Mouse (Mus musculus): ENCODE measurements at regions not wholly inside any gene's neighbourhood (a gene's known extent, or its start where the extent isn't known, plus 50 kb on each side); places are given as distances from the start of the nearest gene placed in this dataset.
"Not testable (repeated sequence)": the region's sequence is repeated elsewhere in the genome, so short reads cannot be mapped to it uniquely, and the experiment has no call there.

DNA sequence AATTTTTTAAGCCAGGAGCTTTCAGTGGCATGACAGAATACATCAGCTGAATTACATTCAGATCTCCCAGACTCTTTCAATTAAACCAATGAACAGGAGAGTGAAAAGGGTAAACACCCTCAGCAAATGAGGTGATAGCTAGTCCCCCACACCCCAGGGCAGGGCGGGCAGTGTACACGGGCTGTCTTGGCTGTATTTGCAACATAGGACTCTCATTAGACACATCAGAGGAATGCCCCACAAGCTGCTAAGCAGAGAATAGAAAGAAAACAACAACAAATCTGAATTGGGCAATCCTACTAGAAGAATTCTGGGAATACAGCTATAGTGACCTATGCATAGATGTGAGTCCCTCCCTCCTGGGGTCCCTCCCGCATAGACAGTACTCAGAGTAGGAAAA, 131.8 kb upstream of the Zfp637 start:
- Histone ChIP-seq H3K4me2 (ENCODE audit: low read depth, low read length) (no peak overlapping the region), H3K27me3 (ENCODE audit: control insufficient read depth, insufficient read depth, low read length) (no peaks in the 10 kb centered on the region), H3K27ac (ENCODE audit: low read length) (no peak overlapping the region), H3K36me3 (ENCODE audit: control insufficient read depth, insufficient read depth) (no peaks in the 10 kb centered on the region), H3K4me1 (ENCODE audit: control insufficient read depth, insufficient read depth, low read length) (no peaks in the 10 kb centered on the region), H3K9me3 (replicated peaks; ENCODE audit: control insufficient read depth, low read length) (no peaks in the 10 kb centered on the region), H3K4me3 (ENCODE audit: low read length) (no peak overlapping the region), H3K9ac (ENCODE audit: low read length) (no peak overlapping the region)
- no peak for ATAC-seq (replicated peaks; ENCODE audit: extremely low read depth, insufficient read depth, low FRiP score)
- WGBS = 76% methylated on average over 3 of the region's 3 CpGs

DNA sequence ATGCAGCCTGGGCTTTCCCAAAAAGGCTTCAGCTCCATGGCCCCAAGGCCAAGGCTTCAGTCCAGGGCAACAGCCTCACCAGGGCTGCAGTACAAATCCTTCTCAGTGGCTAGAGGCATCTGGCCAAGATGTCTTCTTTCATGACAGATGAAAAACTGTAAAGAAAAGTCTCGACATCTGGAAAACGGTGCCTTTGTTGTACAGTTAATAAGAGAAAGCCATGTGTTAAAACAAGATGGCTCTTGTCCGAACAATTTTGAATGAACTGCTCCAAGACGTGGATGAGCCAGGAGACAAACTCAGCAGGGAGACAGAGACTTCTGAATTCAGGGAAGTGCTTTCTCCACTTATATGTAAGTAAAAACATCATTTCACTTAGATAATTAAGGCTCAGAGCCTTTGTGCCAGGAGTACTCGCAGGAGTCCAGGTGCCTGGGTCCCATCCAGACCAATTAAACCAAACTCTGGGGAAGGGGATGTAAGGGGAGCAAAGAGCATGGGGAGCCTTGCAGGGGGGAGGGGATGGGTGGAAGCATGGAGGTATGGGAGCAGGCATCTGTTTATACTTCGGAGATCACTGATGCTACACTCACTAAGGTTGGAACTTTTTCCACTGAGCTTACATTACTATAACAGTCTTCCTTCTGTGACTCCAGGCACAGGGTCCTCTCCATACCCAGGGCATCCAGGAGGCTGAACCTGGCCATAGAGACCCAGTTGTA, 125.8 kb upstream of the Zfp637 start:
- 82% methylated on average over 6 of the region's 6 CpGs for WGBS
- no peak overlapping the region for H3K9ac ChIP-seq (ENCODE audit: low read length)
- H3K27me3 ChIP-seq (ENCODE audit: control insufficient read depth, insufficient read depth, low read length) = no peaks in the 10 kb centered on the region
- ATAC-seq (replicated peaks; ENCODE audit: extremely low read depth, insufficient read depth, low FRiP score) = no peak
- no peak overlapping the region for H3K4me2 ChIP-seq (ENCODE audit: low read depth, low read length)
- no peak overlapping the region for H3K4me3 ChIP-seq (ENCODE audit: low read length)
- H3K36me3 ChIP-seq (ENCODE audit: control insufficient read depth, insufficient read depth) = no peaks in the 10 kb centered on the region
- no peaks in the 10 kb centered on the region for H3K9me3 ChIP-seq (replicated peaks; ENCODE audit: control insufficient read depth, low read length)
- H3K27ac ChIP-seq (ENCODE audit: low read length) = no peak overlapping the region
- no peaks in the 10 kb centered on the region for H3K4me1 ChIP-seq (ENCODE audit: control insufficient read depth, insufficient read depth, low read length)

DNA sequence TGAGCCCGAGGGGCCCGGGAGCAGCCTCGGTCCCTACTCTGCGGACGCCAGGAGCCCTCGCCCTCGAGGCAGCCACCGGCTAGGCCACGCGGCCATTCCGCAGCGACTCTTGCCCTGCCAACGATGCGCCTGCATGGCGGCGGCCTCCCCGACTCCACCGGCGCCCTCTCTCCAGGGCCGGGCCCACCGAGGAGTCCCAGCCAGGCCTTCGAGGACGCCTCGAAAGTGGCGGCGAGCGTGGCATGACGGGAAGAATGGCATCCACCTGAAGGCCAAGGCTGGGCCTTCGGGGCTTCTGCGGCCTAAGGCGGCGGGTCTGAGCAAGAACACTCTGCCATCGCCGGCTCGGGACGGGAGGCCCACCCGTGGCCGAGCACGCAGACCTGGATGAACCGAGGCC, 124.6 kb upstream of the Zfp637 start:
- not testable (repeated sequence) for ATAC-seq (replicated peaks; ENCODE audit: extremely low read depth, insufficient read depth, low FRiP score); H3K4me3 ChIP-seq (ENCODE audit: low read length); H3K4me1 ChIP-seq (ENCODE audit: control insufficient read depth, insufficient read depth, low read length); H3K4me2 ChIP-seq (ENCODE audit: low read depth, low read length); H3K36me3 ChIP-seq (ENCODE audit: control insufficient read depth, insufficient read depth); H3K9me3 ChIP-seq (replicated peaks; ENCODE audit: control insufficient read depth, low read length); H3K9ac ChIP-seq (ENCODE audit: low read length); H3K27me3 ChIP-seq (ENCODE audit: control insufficient read depth, insufficient read depth, low read length); H3K27ac ChIP-seq (ENCODE audit: low read length)
- whole genome bisulfite sequencing = 72% methylated on average over 7 of the region's 40 CpGs

DNA sequence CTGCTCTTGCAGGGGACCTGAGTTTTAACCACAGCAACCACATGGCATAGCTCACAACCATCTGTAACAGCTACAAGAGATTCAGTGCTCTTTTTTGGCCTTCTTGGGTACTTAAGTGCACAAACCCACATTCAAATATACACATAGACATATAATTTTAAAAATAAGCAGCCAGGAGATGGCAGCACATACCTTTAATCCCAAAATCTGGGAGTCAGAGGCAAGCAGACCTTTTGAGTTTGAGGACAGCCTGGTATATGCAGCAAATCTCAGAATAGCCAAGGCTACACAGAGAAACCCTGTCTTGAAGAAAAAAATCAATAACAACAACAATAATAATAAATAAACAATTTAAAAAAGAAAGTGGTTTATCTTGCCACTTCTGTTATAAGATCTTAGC, 88.6 kb upstream of the Zfp637 start:
- not testable (repeated sequence) for H3K36me3 ChIP-seq (ENCODE audit: control insufficient read depth, insufficient read depth); H3K9ac ChIP-seq (ENCODE audit: low read length); H3K4me3 ChIP-seq (ENCODE audit: low read length); H3K27ac ChIP-seq (ENCODE audit: low read length); H3K4me1 ChIP-seq (ENCODE audit: control insufficient read depth, insufficient read depth, low read length); ATAC-seq (replicated peaks; ENCODE audit: extremely low read depth, insufficient read depth, low FRiP score); H3K9me3 ChIP-seq (replicated peaks; ENCODE audit: control insufficient read depth, low read length); H3K27me3 ChIP-seq (ENCODE audit: control insufficient read depth, insufficient read depth, low read length); H3K4me2 ChIP-seq (ENCODE audit: low read depth, low read length)

DNA sequence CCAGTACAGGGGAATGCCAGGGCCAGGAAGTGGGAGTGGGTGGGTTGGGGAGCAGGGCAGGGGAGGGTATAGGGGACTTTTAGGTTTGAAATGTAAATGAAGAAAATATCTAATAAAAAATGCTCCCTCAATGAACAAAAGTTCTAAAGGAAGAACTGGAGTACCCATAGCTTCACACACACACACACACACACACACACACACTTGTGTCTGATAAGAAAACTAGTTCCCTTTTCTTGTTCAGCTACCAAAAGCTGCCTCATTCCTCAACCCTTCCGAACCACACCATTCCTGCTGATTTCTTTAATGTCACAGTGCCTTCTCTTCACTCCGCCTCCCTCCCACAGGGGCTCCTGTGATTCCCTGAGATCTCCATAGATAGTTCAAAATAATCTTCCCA, 85.3 kb upstream of the Zfp637 start:
- H3K36me3 ChIP-seq (ENCODE audit: control insufficient read depth, insufficient read depth); H3K9me3 ChIP-seq (replicated peaks; ENCODE audit: control insufficient read depth, low read length); ATAC-seq (replicated peaks; ENCODE audit: extremely low read depth, insufficient read depth, low FRiP score); H3K27me3 ChIP-seq (ENCODE audit: control insufficient read depth, insufficient read depth, low read length); H3K4me3 ChIP-seq (ENCODE audit: low read length); H3K4me2 ChIP-seq (ENCODE audit: low read depth, low read length); H3K4me1 ChIP-seq (ENCODE audit: control insufficient read depth, insufficient read depth, low read length); H3K27ac ChIP-seq (ENCODE audit: low read length); H3K9ac ChIP-seq (ENCODE audit: low read length): not testable (repeated sequence)
- WGBS = 79% methylated on average over 2 of the region's 2 CpGs

DNA sequence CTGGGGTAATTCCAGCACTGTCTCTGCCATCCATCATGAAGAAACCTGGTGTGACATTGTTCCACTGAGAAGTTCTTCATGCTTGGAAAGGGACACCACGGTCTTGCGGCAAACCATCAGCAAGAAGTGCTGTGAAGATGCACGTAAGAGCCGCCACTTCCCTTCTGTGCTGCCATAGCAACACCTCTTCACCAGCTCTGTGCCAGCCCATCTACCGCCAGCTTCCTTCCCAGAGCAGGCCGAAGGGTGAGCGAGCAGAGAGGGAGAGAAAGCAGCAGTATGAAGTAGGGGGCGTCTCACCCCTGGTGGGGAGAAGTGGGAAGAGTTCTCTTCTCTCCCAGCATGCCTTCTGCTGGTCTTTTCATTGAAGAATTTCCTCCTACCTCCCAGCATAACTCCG, 84.8 kb upstream of the Zfp637 start:
- H3K36me3 ChIP-seq (ENCODE audit: control insufficient read depth, insufficient read depth) = no peaks in the 10 kb centered on the region
- no peaks in the 10 kb centered on the region for H3K27me3 ChIP-seq (ENCODE audit: control insufficient read depth, insufficient read depth, low read length)
- no peak overlapping the region for H3K9ac ChIP-seq (ENCODE audit: low read length)
- H3K27ac ChIP-seq (ENCODE audit: low read length) = no peak overlapping the region
- ATAC-seq (replicated peaks; ENCODE audit: extremely low read depth, insufficient read depth, low FRiP score) = no peak
- H3K4me1 ChIP-seq (ENCODE audit: control insufficient read depth, insufficient read depth, low read length) = no peaks in the 10 kb centered on the region
- no peaks in the 10 kb centered on the region for H3K9me3 ChIP-seq (replicated peaks; ENCODE audit: control insufficient read depth, low read length)
- H3K4me3 ChIP-seq (ENCODE audit: low read length) = no peak overlapping the region
- 67% methylated on average over 9 of the region's 9 CpGs for WGBS
- H3K4me2 ChIP-seq (ENCODE audit: low read depth, low read length) = no peak overlapping the region

DNA sequence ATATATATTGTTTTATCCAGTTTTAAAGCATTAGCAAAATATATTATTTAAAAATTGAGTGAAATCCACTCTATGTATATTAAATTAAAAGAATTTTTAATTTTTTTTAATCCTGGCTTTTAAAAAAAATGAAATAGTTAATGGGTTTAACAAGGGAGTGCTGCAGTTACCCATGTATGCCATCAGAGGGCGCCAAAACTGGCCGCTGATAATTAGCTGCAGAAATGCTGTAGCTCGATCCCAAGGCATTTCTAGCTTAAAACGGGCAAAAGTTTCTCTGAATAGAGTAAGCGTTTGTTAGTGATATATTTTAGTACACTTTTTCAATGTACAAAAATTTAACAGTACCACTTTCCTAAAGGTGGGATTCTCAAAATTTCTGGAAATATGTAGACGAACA, 82.5 kb upstream of the Zfp637 start:
- not testable (repeated sequence) for H3K4me1 ChIP-seq (ENCODE audit: control insufficient read depth, insufficient read depth, low read length); H3K9ac ChIP-seq (ENCODE audit: low read length); H3K4me3 ChIP-seq (ENCODE audit: low read length); ATAC-seq (replicated peaks; ENCODE audit: extremely low read depth, insufficient read depth, low FRiP score); H3K9me3 ChIP-seq (replicated peaks; ENCODE audit: control insufficient read depth, low read length); H3K4me2 ChIP-seq (ENCODE audit: low read depth, low read length); H3K36me3 ChIP-seq (ENCODE audit: control insufficient read depth, insufficient read depth); H3K27ac ChIP-seq (ENCODE audit: low read length); H3K27me3 ChIP-seq (ENCODE audit: control insufficient read depth, insufficient read depth, low read length)
- WGBS = 14% methylated on average over 6 of the region's 6 CpGs

DNA sequence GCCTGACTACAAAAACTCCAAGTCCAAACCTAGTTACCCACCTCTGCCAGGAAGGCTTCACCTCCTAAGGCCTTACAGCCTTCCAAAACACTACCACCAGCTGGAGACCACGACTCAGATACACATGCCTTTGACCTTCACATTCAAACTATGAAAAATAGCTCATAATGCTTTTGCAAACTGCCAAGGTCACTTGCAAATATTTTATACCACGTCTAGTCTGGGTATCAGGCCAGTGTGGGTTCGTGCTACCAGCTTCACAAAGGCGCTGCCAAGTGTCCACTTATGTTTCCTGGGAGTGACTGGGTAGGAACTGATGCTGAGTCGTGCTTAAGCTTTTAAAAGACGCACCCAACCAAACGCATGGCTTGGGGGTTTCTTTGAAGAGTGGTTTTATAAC, 69.5 kb upstream of the Zfp637 start:
- 57% methylated on average over 7 of the region's 7 CpGs for WGBS
- Histone ChIP-seq H3K9me3 (replicated peaks; ENCODE audit: control insufficient read depth, low read length) (no peaks in the 10 kb centered on the region), H3K27ac (ENCODE audit: low read length) (no peak overlapping the region), H3K9ac (ENCODE audit: low read length) (no peak overlapping the region), H3K4me1 (ENCODE audit: control insufficient read depth, insufficient read depth, low read length) (0 out of 2 replicates have a peak, but pooled peaks cover 3% of the 10 kb centered on the region), H3K4me3 (ENCODE audit: low read length) (no peak overlapping the region), H3K36me3 (ENCODE audit: control insufficient read depth, insufficient read depth) (no peaks in the 10 kb centered on the region), H3K4me2 (ENCODE audit: low read depth, low read length) (no peak overlapping the region), H3K27me3 (ENCODE audit: control insufficient read depth, insufficient read depth, low read length) (no peaks in the 10 kb centered on the region)
- no peak for ATAC-seq (replicated peaks; ENCODE audit: extremely low read depth, insufficient read depth, low FRiP score)

DNA sequence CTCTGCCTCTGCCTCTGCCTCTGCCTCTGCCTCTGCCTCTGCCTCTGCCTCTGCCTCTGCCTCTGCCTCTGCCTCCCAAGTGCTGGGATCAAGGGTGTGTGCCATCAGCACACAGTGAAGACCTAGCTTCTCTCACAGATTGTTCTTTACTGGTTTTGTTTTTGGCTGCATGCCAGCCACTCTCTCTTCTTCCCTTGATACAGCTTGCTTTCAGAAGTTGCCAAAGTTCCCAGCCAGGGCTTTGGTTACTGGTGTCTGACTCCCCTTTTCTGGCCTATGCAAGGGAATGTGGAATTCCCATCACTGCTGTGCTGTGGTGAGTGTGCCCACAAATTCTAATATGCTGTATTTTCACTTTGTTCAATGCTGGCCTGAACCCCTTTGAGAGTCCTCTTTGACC, 68.6 kb upstream of the Zfp637 start:
- no peak for ATAC-seq (replicated peaks; ENCODE audit: extremely low read depth, insufficient read depth, low FRiP score)
- Histone ChIP-seq H3K27ac (ENCODE audit: low read length) (no peak overlapping the region), H3K9ac (ENCODE audit: low read length) (no peak overlapping the region), H3K4me2 (ENCODE audit: low read depth, low read length) (no peak overlapping the region), H3K4me1 (ENCODE audit: control insufficient read depth, insufficient read depth, low read length) (0 out of 2 replicates have a peak, but pooled peaks cover 3% of the 10 kb centered on the region), H3K27me3 (ENCODE audit: control insufficient read depth, insufficient read depth, low read length) (no peaks in the 10 kb centered on the region), H3K4me3 (ENCODE audit: low read length) (no peak overlapping the region), H3K9me3 (replicated peaks; ENCODE audit: control insufficient read depth, low read length) (no peaks in the 10 kb centered on the region), H3K36me3 (ENCODE audit: control insufficient read depth, insufficient read depth) (no peaks in the 10 kb centered on the region)
